In the genomic region with DNA sequence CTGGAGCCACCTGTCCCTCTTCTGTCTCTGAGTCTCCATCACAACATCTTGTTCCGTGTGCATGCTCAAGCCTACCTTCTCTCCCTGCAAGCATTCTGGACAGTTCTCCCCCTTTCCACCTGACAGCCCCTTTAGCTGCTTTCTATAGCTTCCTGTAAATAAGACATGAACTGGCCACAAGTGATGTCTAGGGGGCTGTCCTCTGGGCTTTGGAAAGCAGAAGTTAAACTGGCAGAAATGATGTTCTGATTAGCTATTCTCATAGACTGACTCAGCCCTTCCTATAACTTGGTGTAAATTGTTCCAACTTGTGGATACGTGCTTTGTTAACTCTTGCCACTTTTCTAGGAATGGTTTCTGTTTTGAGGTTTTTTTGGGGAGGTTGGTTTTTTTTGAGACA, we compare ENCODE assay signal across 11 mouse cellular contexts.
"Had no signal": no experiment of that assay in that cellular context is flagged by ENCODE, and none has a peak within 500 bp of the region (broad histone marks: within the 10 kb centered on the region; RNA-seq: fewer than 3 reads in every experiment).

No protein-coding gene starts in this region.

- H3K4me2 ChIP-seq: liver, embryonic 11.5 days; liver, embryonic 15.5 days; midbrain, embryonic 13.5 days had no signal

- H3K9me3 ChIP-seq: liver, embryonic 15.5 days; midbrain, embryonic 13.5 days had no signal

- H3K4me3 ChIP-seq: liver, embryonic 15.5 days; midbrain, embryonic 13.5 days had no signal

- DNase-seq: kidney, adult 9 months; kidney, postnatal 14 days; left cerebral cortex, postnatal 4 days; lung, adult 2 months; lung, postnatal 4 days; right cerebral cortex, postnatal 14 days; thymus, postnatal 4 days had no signal

- H3K4me1 ChIP-seq: liver, embryonic 15.5 days; midbrain, embryonic 13.5 days had no signal

- H3K27me3 ChIP-seq: liver, embryonic 15.5 days; midbrain, embryonic 13.5 days had no signal

- H3K27ac ChIP-seq: liver, embryonic 15.5 days; midbrain, embryonic 13.5 days had no signal

- ATAC-seq: lung, postnatal 0 days; midbrain, embryonic 13.5 days had no signal

- H3K9ac ChIP-seq: liver, embryonic 15.5 days; midbrain, embryonic 13.5 days had no signal
